Mouse (Mus musculus): ENCODE measurements around the gene Lamp2.
"Not testable (repeated sequence)": the region's sequence is repeated elsewhere in the genome, so short reads cannot be mapped to it uniquely, and the experiment has no call there.

DNA sequence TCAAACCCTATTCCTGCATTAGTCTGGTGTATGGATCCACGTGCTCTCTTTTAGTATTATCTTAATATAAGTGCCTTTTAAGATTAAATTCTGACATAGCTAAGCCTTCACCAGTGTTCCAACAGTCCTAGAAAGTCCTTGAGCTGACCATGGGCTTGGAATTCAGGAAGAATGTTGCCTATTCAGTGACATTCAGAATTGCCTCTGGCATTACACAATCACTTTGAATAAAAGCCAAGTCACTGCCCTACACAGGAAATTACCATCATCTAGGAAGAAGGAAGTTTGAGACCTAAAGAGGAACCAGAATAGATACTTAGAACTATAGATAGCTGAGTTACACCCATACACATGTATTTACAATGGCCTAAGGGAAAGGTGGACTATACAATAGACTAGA lies 91.6 kb downstream of the Lamp2 start:
- not testable (repeated sequence) for TF ChIP-seq CTCF (IDR thresholded peaks at IDR 0.05; ENCODE audit: borderline replicate concordance, extremely low read depth, insufficient read depth, insufficient read length); POLR2A (IDR thresholded peaks at IDR 0.05; ENCODE audit: borderline replicate concordance, extremely low read depth, insufficient read depth, insufficient read length, poor library complexity, severe bottlenecking)

All from brain, embryonic 14.5 days (tissue).